Mouse (Mus musculus) embryonic fibroblast, embryonic 13.5 days (primary cell): ENCODE measurements around the gene Cipc. TPM values are rescaled to one million over a fixed set of nuclear protein-coding genes. Genes with fewer than 3 reads are reported as not detected.

Experiments used
- H3K27ac ChIP-seq: 2 replicates; pipeline ENCODE4 v1.5.1; 2012; ENCODE audit warnings: low read length, control low read depth, inconsistent platforms; ENCODE audit not compliant: insufficient read depth
- H3K4me1 ChIP-seq: 2 replicates; pipeline ENCODE4 v1.6.1; 2011; ENCODE audit warnings: low read length; ENCODE audit not compliant: control insufficient read depth, insufficient read depth
- H3K4me3 ChIP-seq: 2 replicates; pipeline ENCODE4 v1.5.1; 2011; ENCODE audit warnings: mild to moderate bottlenecking, control low read depth, low read length; ENCODE audit not compliant: insufficient read depth
- CTCF ChIP-seq: IDR thresholded peaks from 2 replicates; pipeline ENCODE4 v1.5.1; 2011; ENCODE audit warnings: mild to moderate bottlenecking, control low read depth, low read length, moderate library complexity, borderline replicate concordance; ENCODE audit not compliant: insufficient read depth
- POLR2A ChIP-seq: IDR thresholded peaks from 2 replicates; pipeline ENCODE4 v1.6.1; 2011; ENCODE audit warnings: low read depth, mild to moderate bottlenecking, control low read depth, low read length, moderate library complexity
- polyA plus RNA-seq: library from polyadenylated mRNA; stranded (reverse); fragments of >200 nt; gene quantifications from 2 replicates; pipeline ENCODE4 v1.2.4, GENCODE M21; 2011; ENCODE audit warnings: low read depth; ENCODE audit not compliant: missing spikeins, insufficient read length

Gene Cipc
- polyA plus RNA-seq, 1 experiment: 25.1 TPM

- Histone ChIP-seq H3K4me3 (no peak overlapping the region), H3K4me1 (no peaks in the 10 kb centered on the region), H3K27ac (no peak overlapping the region)
- no peak for TF ChIP-seq POLR2A
- no peak for TF ChIP-seq CTCF
Observed at GRCm38 (mm10) chr12:87002815-87003214, 56.0 kb downstream of the Cipc start.

- no peak overlapping the region for H3K4me3 ChIP-seq
- no peaks in the 10 kb centered on the region for H3K4me1 ChIP-seq
- TF ChIP-seq CTCF (no peak), POLR2A (no peak)
- H3K27ac ChIP-seq: no peak overlapping the region
Observed at GRCm38 (mm10) chr12:87003606-87004005, 56.8 kb downstream of the Cipc start.

GRCm38 (mm10) chr12:87004596-87004995, 57.8 kb downstream of the Cipc start:
- TF ChIP-seq POLR2A: no peak
- no peak for TF ChIP-seq CTCF
- Histone ChIP-seq H3K27ac (no peak overlapping the region), H3K4me3 (no peak overlapping the region), H3K4me1 (no peaks in the 10 kb centered on the region)

Other genes starting within 250 kb of the Cipc start
- gene Angel1, start 220.6 kb upstream of the Cipc start, polyA plus RNA-seq: 2.1 and 2.3 TPM in 2 replicates
- not detected in 2 replicates for gene Lrrc74a, start 212.7 kb upstream of the Cipc start, polyA plus RNA-seq
- gene Irf2bpl, start 62.2 kb upstream of the Cipc start, polyA plus RNA-seq: 36.4 and 39.1 TPM in 2 replicates
- gene Zdhhc22, start 43.4 kb downstream of the Cipc start, polyA plus RNA-seq: not detected in 2 replicates
- not detected in 2 replicates for gene Tmem63c, start 74.3 kb downstream of the Cipc start, polyA plus RNA-seq
- gene Ngb, start 155.5 kb downstream of the Cipc start, polyA plus RNA-seq: not detected in 2 replicates
- 41.1 and 46.9 TPM in 2 replicates for gene Gstz1, start 200.1 kb downstream of the Cipc start, polyA plus RNA-seq
- gene Pomt2, start 200.9 kb downstream of the Cipc start, polyA plus RNA-seq: 23.3 and 26.9 TPM in 2 replicates